Mouse (Mus musculus): Measurements from ENCODE around the gene Bcas1. TPM values are rescaled to one million over a fixed set of nuclear protein-coding genes. Genes with fewer than 3 reads are reported as not detected.
A peak's percentile ranks its signal among the peaks of the same experiment; 100 is the strongest.

The Bcas1 gene
- polyA plus RNA-seq, 2 experiments, result 0.45 to 1.0 TPM

- H3K9me3 ChIP-seq (ENCODE audit: control insufficient read depth, low read length), result no peaks in the 10 kb centered on the region
- no peak overlapping the region for H3K9ac ChIP-seq (ENCODE audit: low read depth, low read length, severe bottlenecking)
- H3K27me3 ChIP-seq (ENCODE audit: control insufficient read depth, insufficient read depth, low read length), result peaks cover 4% of the 10 kb centered on the region; the same call in 1 of the 2 replicates
- H3K4me2 ChIP-seq (replicated peaks; ENCODE audit: low read depth, low read length, severe bottlenecking), result no peak overlapping the region
- H3K36me3 ChIP-seq (ENCODE audit: control insufficient read depth, insufficient read depth, low read length), result no peaks in the 10 kb centered on the region
- DNase-seq (ENCODE audit: low spot score) (no peak), ATAC-seq (ENCODE audit: low FRiP score, low read depth) (no peak)
- no peak for TF ChIP-seq POLR2A (IDR thresholded peaks at IDR 0.05; ENCODE audit: borderline replicate concordance, extremely low read depth, insufficient read depth, insufficient read length)
- no peak overlapping the region for H3K27ac ChIP-seq (replicated peaks; ENCODE audit: low read depth, low read length)
- WGBS, result 29% methylated on average over 18 of the region's 18 CpGs
- no peak overlapping the region for H3K4me3 ChIP-seq (replicated peaks; ENCODE audit: low read length)
- H3K4me1 ChIP-seq (ENCODE audit: control insufficient read depth, insufficient read depth, low read length), result peaks cover 10% of the 10 kb centered on the region
These were observed 22.7 kb downstream of the Bcas1 start for GRCm38 (mm10) chr2:170404781-170405573.

- WGBS, result 20% methylated on average over 10 of the region's 10 CpGs
- ATAC-seq (ENCODE audit: low FRiP score, low read depth) (no peak), DNase-seq (ENCODE audit: low spot score) (no peak)
- no peak overlapping the region for H3K4me2 ChIP-seq (replicated peaks; ENCODE audit: low read depth, low read length, severe bottlenecking)
- H3K36me3 ChIP-seq (ENCODE audit: control insufficient read depth, insufficient read depth, low read length), result no peaks in the 10 kb centered on the region
- no peaks in the 10 kb centered on the region for H3K9me3 ChIP-seq (ENCODE audit: control insufficient read depth, low read length)
- H3K27ac ChIP-seq (replicated peaks; ENCODE audit: low read depth, low read length), result no peak overlapping the region
- no peak for TF ChIP-seq POLR2A (IDR thresholded peaks at IDR 0.05; ENCODE audit: borderline replicate concordance, extremely low read depth, insufficient read depth, insufficient read length)
- peaks cover 10% of the 10 kb centered on the region for H3K4me1 ChIP-seq (ENCODE audit: control insufficient read depth, insufficient read depth, low read length)
- no peak overlapping the region for H3K4me3 ChIP-seq (replicated peaks; ENCODE audit: low read length)
- H3K9ac ChIP-seq (ENCODE audit: low read depth, low read length, severe bottlenecking), result no peak overlapping the region
- 0 out of 2 replicates have a peak, but pooled peaks cover 4% of the 10 kb centered on the region for H3K27me3 ChIP-seq (ENCODE audit: control insufficient read depth, insufficient read depth, low read length)
These were observed 23.8 kb downstream of the Bcas1 start for GRCm38 (mm10) chr2:170403666-170404385.

- ATAC-seq (ENCODE audit: low FRiP score, low read depth) (peak; percentile 65; the same call in 1 of the 2 replicates), DNase-seq (ENCODE audit: low spot score) (peak; percentile 78)
- peak overlapping the region; percentile 77 for H3K4me2 ChIP-seq (replicated peaks; ENCODE audit: low read depth, low read length, severe bottlenecking)
- 0 out of 2 replicates have a peak, but pooled peaks cover 4% of the 10 kb centered on the region for H3K27me3 ChIP-seq (ENCODE audit: control insufficient read depth, insufficient read depth, low read length)
- no peak overlapping the region for H3K27ac ChIP-seq (replicated peaks; ENCODE audit: low read depth, low read length)
- H3K4me3 ChIP-seq (replicated peaks; ENCODE audit: low read length), result peak overlapping the region; percentile 37
- H3K9me3 ChIP-seq (ENCODE audit: control insufficient read depth, low read length), result no peaks in the 10 kb centered on the region
- H3K4me1 ChIP-seq (ENCODE audit: control insufficient read depth, insufficient read depth, low read length), result peaks cover 10% of the 10 kb centered on the region
- H3K9ac ChIP-seq (ENCODE audit: low read depth, low read length, severe bottlenecking), result peak overlapping the region; percentile 25; the same call in 1 of the 2 replicates
- WGBS, result under 1% methylated on average over 17 of the region's 17 CpGs
- no peak for TF ChIP-seq POLR2A (IDR thresholded peaks at IDR 0.05; ENCODE audit: borderline replicate concordance, extremely low read depth, insufficient read depth, insufficient read length)
- H3K36me3 ChIP-seq (ENCODE audit: control insufficient read depth, insufficient read depth, low read length), result no peaks in the 10 kb centered on the region
These were observed 26.3 kb downstream of the Bcas1 start for GRCm38 (mm10) chr2:170401211-170401799.

- peak; percentile 24 for DNase-seq (ENCODE audit: low spot score)
- Histone ChIP-seq H3K4me1 (ENCODE audit: control insufficient read depth, insufficient read depth, low read length) (peaks cover 10% of the 10 kb centered on the region), H3K9me3 (ENCODE audit: control insufficient read depth, low read length) (no peaks in the 10 kb centered on the region), H3K27me3 (ENCODE audit: control insufficient read depth, insufficient read depth, low read length) (0 out of 2 replicates have a peak, but pooled peaks cover 4% of the 10 kb centered on the region), H3K9ac (ENCODE audit: low read depth, low read length, severe bottlenecking) (0 out of 2 replicates have a peak overlapping the region, but pooled peaks have one; percentile 25), H3K4me3 (replicated peaks; ENCODE audit: low read length) (peak overlapping the region; percentile 37), H3K36me3 (ENCODE audit: control insufficient read depth, insufficient read depth, low read length) (no peaks in the 10 kb centered on the region), H3K27ac (replicated peaks; ENCODE audit: low read depth, low read length) (no peak overlapping the region), H3K4me2 (replicated peaks; ENCODE audit: low read depth, low read length, severe bottlenecking) (peak overlapping the region; percentile 77)
- no peak for ATAC-seq (ENCODE audit: low FRiP score, low read depth)
- TF ChIP-seq POLR2A (IDR thresholded peaks at IDR 0.05; ENCODE audit: borderline replicate concordance, extremely low read depth, insufficient read depth, insufficient read length), result no peak
- whole genome bisulfite sequencing, result 2% methylated on average over 10 of the region's 10 CpGs
These were observed 27.0 kb downstream of the Bcas1 start for GRCm38 (mm10) chr2:170400666-170401065.

GRCm38 (mm10) chr2:170391994-170392393 is 35.7 kb downstream of the Bcas1 start:
- H3K4me1 ChIP-seq (ENCODE audit: control insufficient read depth, insufficient read depth, low read length), result no peaks in the 10 kb centered on the region
- WGBS, result 100% methylated on average over 1 of the region's 1 CpGs
- no peak overlapping the region for H3K27ac ChIP-seq (replicated peaks; ENCODE audit: low read depth, low read length)
- no peaks in the 10 kb centered on the region for H3K9me3 ChIP-seq (ENCODE audit: control insufficient read depth, low read length)
- DNase-seq (ENCODE audit: low spot score) (no peak), ATAC-seq (ENCODE audit: low FRiP score, low read depth) (no peak)
- no peaks in the 10 kb centered on the region for H3K27me3 ChIP-seq (ENCODE audit: control insufficient read depth, insufficient read depth, low read length)
- no peak overlapping the region for H3K9ac ChIP-seq (ENCODE audit: low read depth, low read length, severe bottlenecking)
- no peak overlapping the region for H3K4me2 ChIP-seq (replicated peaks; ENCODE audit: low read depth, low read length, severe bottlenecking)
- no peak overlapping the region for H3K4me3 ChIP-seq (replicated peaks; ENCODE audit: low read length)
- H3K36me3 ChIP-seq (ENCODE audit: control insufficient read depth, insufficient read depth, low read length), result no peaks in the 10 kb centered on the region
- TF ChIP-seq POLR2A (IDR thresholded peaks at IDR 0.05; ENCODE audit: borderline replicate concordance, extremely low read depth, insufficient read depth, insufficient read length), result no peak
